Mouse (Mus musculus) thymus, adult 2 months (tissue): ENCODE results near the gene Dhps. TPM values are rescaled to one million over a fixed set of nuclear protein-coding genes. Genes with fewer than 3 reads are reported as not detected.

ENCODE experiments used
- DNase-seq: peaks from one replicate; pipeline ENCODE4 v3.0.0; 2021
- H3K27ac ChIP-seq: fragments of 200-500 bp; 2 replicates; pipeline ENCODE4 v1.5.1; 2012; ENCODE audit warnings: low read length, control low read depth; ENCODE audit not compliant: control insufficient read depth, insufficient read depth
- H3K27me3 ChIP-seq: fragments of 200-500 bp; 2 replicates; pipeline ENCODE4 v1.6.1; 2012; ENCODE audit warnings: mild to moderate bottlenecking, low read length, moderate library complexity, mixed read lengths; ENCODE audit not compliant: control insufficient read depth, insufficient read depth
- H3K36me3 ChIP-seq: fragments of 200-500 bp; 2 replicates; pipeline ENCODE4 v1.6.1; 2012; ENCODE audit warnings: mild to moderate bottlenecking, low read length, moderate library complexity; ENCODE audit not compliant: control insufficient read depth, insufficient read depth
- H3K4me1 ChIP-seq: fragments of 200-500 bp; replicated peaks from 2 replicates; pipeline ENCODE4 v1.6.1; 2012; ENCODE audit warnings: low read length; ENCODE audit not compliant: control insufficient read depth, insufficient read depth
- H3K4me3 ChIP-seq: fragments of 200-500 bp; 2 replicates; pipeline ENCODE4 v1.5.1; 2012; ENCODE audit warnings: mild to moderate bottlenecking, low read length, control low read depth, moderate library complexity; ENCODE audit not compliant: control insufficient read depth, insufficient read depth
- CTCF ChIP-seq: fragments of 200-500 bp; IDR thresholded peaks from 2 replicates; pipeline ENCODE4 v1.5.1; 2012; ENCODE audit warnings: mild to moderate bottlenecking, control low read depth, low read length, moderate library complexity, borderline replicate concordance; ENCODE audit not compliant: control insufficient read depth, poor library complexity, insufficient read depth; ENCODE audit errors: extremely low read depth
- POLR2A ChIP-seq: fragments of 200-500 bp; IDR thresholded peaks from 2 replicates; pipeline ENCODE4 v1.6.1; 2012; ENCODE audit warnings: mild to moderate bottlenecking, low read length, control low read depth, moderate library complexity; ENCODE audit not compliant: control insufficient read depth, poor library complexity, insufficient read depth; ENCODE audit errors: extremely low read depth
- WGBS: fragments of 180-500 bp; shearing (Covaris S2); methylation state at CpG from one replicate; pipeline ENCODE4 v1.1.7; 2018; 5-methylcytosine and 5-hydroxymethylcytosine counted together
- polyA plus RNA-seq: library from polyadenylated mRNA; depleted of rRNA; stranded (reverse); fragments of >200 nt; gene quantifications from 2 replicates; pipeline ENCODE4 v1.2.3, GENCODE M21; 2012; rRNA removed

The Dhps gene
- 105 TPM in 2 replicates for polyA plus RNA-seq

DNA sequence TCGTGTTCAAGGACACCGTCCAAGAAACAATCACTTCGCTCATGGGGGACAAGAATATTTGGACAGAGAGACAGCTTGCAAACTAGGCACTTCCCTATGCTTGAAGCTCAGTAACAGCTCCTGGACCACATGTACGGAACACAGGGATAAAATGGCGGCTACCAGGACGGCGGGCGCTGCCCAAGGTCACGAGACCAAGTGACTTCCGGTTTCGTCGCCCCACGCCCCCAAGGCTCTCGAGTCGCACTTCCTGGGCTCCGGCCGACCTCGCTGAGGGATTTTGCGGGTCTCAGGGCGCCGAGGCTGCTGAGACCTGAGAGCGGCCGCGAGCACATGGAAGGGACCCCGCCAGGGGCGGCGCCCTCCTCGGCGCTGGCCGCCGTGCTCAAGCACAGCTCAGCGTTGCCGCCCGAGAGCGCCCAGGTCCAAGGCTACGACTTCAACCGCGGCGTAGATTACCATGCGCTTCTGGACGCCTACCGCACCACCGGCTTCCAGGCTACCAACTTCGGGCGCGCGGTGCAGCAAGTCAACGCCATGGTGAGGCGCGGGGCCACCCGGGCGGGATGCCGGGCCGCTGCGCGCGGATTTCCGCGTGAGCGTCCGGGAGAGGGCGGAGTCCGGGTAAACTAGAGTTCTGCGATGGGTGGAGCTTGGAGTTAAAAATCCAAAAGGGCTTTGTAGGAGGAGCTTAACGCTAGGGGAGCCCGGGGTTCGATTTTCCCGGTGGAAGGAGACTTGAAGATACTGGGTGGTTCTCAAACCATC is at the start of gene Dhps:
Gene Dhps, plus strand, starts transcription at position 244 of the 768 bp plus-strand sequence.
- H3K27me3 ChIP-seq, result no peaks in the 10 kb centered on the region
- TF ChIP-seq CTCF, result 0 out of 2 replicates have a peak, but pooled peaks have one; percentile 34
- TF ChIP-seq POLR2A, result peak; percentile 94
- peak within 1 kb of the TSS; percentile 80 for H3K27ac ChIP-seq
- H3K36me3 ChIP-seq, result peaks cover 13% of the 10 kb centered on the region; the same call in 1 of the 2 replicates
- peak; percentile 86 for DNase-seq
- H3K4me1 ChIP-seq, result peaks cover 10% of the 10 kb centered on the region
- under 1% methylated on average over 68 of the region's 68 CpGs for WGBS
- peak within 1 kb of the TSS; percentile 86 for H3K4me3 ChIP-seq

DNA sequence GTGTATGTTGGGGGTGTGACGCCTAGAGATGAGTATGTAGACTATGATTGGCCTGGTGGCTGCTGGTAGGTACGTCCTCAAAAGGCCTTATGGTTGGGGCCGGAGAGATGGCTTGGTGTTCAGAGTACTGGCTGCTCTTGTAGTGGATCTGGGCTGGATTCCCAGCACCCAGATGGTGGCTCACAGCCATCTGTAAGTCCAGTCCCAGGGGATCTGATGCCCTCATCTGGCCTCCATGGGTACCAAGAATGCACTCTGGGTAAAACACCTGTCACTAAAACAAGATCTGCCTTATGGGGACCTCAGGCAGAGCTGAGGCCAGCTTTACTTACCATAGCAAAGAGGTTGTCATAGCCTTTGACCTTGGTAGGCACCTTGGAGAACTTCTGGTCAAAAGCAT is 47.7 kb upstream of the Dhps start:
- Histone ChIP-seq H3K36me3 (peaks cover 2% of the 10 kb centered on the region), H3K27me3 (no peaks in the 10 kb centered on the region), H3K4me3 (no peak overlapping the region), H3K27ac (no peak overlapping the region), H3K4me1 (peaks cover 23% of the 10 kb centered on the region)
- no peak for TF ChIP-seq CTCF
- no peak for TF ChIP-seq POLR2A
- 97% methylated on average over 3 of the region's 3 CpGs for WGBS
- DNase-seq, result no peak

DNA sequence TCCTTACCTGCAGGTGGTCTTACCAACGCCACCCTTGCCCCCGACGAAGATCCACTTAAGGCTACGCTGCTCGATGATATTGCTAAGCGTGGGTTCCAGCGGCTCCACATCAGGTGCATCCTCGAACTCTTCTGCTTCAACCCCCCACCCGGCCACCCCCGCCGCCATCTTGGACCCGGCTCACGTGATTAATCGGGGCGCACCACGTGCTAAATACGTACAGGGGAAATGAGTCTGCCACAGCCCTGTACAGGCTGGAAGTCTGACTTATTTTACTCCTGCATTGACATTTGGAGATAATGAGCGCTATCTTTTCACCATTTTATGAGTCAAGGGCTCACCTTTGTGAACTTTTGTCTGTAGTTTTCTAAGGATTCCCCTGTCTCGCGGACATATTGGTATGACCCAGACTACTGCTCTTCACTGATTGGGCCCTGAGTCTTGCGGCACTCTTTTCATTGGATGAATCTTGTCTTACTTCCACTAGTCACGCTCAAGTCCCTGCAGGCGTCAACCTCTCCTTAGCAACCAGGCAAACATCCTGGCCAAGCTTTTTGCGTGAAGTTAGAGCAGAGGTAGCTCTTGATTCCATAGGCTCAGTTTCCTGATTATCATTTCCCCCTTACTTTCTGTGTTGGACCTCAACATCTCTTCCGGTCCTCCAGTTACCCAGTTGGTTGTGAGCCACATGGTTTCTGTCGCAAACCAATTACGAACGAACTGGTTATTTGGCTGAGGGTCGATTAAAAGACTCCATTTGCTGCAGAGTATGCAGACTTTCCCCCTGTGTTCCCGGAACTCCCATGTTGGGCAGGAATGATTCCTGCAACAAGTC is 46.2 kb upstream of the Dhps start, which contains the start of gene Asna1:
Gene Asna1, minus strand, starts transcription at position 184 of the 835 bp plus-strand sequence.
- TF ChIP-seq POLR2A (0 out of 2 replicates have a peak, but pooled peaks have one; percentile 24), CTCF (no peak)
- H3K4me1 ChIP-seq, result peaks cover 23% of the 10 kb centered on the region
- no peaks in the 10 kb centered on the region for H3K27me3 ChIP-seq
- no peak within 1 kb of the TSS; the same call in none of the 2 replicates for H3K27ac ChIP-seq
- H3K36me3 ChIP-seq, result peaks cover 10% of the 10 kb centered on the region; the same call in 1 of the 2 replicates
- H3K4me3 ChIP-seq, result peak within 1 kb of the TSS; percentile 91
- peak; percentile 77 for DNase-seq
- WGBS, result 2% methylated on average over 30 of the region's 30 CpGs

DNA sequence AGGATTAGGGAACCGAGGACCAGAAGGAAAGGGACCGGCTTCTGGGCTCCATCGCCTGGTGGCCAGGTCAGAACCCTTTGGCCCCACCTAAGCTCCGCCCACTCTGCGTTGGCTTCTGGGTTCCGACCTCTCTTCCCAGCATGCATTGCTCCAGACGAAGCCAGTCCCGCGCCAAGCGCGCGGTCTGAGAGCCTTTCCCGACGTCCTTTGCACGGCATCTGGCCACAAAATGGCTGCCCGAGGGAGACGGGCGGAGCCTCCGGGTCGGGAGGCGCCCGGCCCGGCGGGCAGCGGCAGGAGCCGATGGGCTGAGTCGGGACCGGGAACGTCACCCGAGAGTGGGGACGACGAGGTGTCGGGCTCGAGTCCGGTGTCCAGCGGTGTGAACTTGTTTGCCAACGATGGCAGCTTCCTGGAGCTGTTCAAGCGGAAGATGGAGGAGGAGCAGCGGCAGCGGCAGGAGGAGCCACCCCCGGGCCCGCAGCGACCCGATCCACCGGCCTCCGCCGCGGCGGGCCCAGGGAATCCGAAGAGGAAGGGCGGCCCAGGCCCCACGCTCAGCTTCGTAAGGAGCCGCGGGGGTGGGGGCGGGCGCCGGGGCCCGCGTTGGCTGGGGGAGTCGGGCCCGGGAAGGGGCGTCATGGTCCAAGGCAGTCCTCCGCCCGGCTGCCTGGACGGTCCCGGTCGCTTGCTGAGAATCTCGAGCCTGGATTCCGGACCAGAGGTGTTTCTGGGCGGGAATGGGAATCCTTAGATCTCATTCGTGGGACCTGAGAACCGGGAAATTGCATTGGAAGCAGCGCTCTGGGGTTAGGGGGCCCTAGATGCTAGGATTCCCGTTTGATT is 44.7 kb upstream of the Dhps start, which contains the start of gene Trir:
Gene Trir, plus strand, starts transcription at position 154 of the 846 bp plus-strand sequence.
- peak within 1 kb of the TSS; percentile 82 for H3K4me3 ChIP-seq
- DNase-seq, result peak; percentile 95
- WGBS, result under 1% methylated on average over 74 of the region's 75 CpGs
- peaks cover 23% of the 10 kb centered on the region for H3K4me1 ChIP-seq
- H3K36me3 ChIP-seq, result peaks cover 23% of the 10 kb centered on the region
- TF ChIP-seq CTCF (0 out of 2 replicates have a peak, but pooled peaks have one; percentile 52), POLR2A (peak; percentile 98)
- H3K27ac ChIP-seq, result peak within 1 kb of the TSS; percentile 54; the same call in 1 of the 2 replicates
- H3K27me3 ChIP-seq, result no peaks in the 10 kb centered on the region

DNA sequence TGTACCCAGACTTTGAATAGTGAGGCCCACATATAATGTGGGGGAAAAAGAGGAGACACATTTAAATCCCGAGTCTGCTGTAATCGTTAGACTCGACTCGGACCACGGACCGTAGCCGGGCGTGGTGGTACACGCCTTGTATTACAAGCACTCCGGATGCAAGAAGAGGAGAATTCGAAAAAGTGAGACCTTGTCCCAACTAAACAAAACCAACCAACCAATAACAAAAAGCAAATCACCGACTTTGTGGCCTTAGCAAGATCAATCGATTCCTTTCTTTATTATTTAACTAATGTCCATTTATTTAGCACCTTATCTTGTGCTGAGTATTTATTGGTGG is 44.1 kb upstream of the Dhps start:
- under 1% methylated on average over 13 of the region's 13 CpGs for WGBS
- Histone ChIP-seq H3K27me3 (no peaks in the 10 kb centered on the region), H3K36me3 (peaks cover 29% of the 10 kb centered on the region), H3K4me1 (peaks cover 23% of the 10 kb centered on the region), H3K4me3 (peak overlapping the region; percentile 82), H3K27ac (no peak overlapping the region)
- TF ChIP-seq POLR2A (no peak), CTCF (no peak)
- no peak for DNase-seq

DNA sequence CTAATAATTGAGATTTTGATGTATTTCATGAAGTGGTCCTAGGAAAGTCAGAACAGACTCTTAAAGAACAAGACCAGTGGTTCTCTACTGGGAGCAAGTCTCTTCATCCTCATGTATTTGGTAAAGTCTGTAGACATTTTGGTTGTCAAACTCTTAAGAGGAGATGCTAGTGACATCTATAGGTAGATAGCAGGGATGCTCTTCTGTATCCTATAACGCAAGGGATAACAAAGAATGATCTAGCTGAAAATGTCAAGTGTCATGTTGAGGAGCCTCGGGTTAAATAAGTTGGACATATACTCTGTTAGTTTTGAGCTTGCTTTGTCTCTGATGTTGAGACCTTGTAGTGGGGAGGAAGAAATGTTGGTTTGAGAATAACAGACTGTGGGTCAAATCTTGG is 43.6 kb upstream of the Dhps start:
- no peak for DNase-seq
- Histone ChIP-seq H3K36me3 (peaks cover 29% of the 10 kb centered on the region), H3K27me3 (no peaks in the 10 kb centered on the region), H3K27ac (no peak overlapping the region), H3K4me3 (no peak overlapping the region), H3K4me1 (peaks cover 23% of the 10 kb centered on the region)
- WGBS, result 7% methylated on average over 2 of the region's 2 CpGs
- TF ChIP-seq POLR2A, result no peak
- no peak for TF ChIP-seq CTCF
